Mouse (Mus musculus) liver, embryonic 14.5 days (tissue): Measurements from ENCODE around the gene Atp2c2.

Source experiments
- CTCF ChIP-seq: IDR thresholded peaks from 2 replicates; pipeline ENCODE4 v1.5.1; 2016; ENCODE audit warnings: antibody characterized with exemption, low read depth, control low read depth
- EP300 ChIP-seq: IDR thresholded peaks from 2 replicates; pipeline ENCODE4 v1.6.1; 2016; ENCODE audit warnings: antibody characterized with exemption, low read depth

- TF ChIP-seq CTCF, result no peak
- no peak for TF ChIP-seq EP300
These were observed 66.1 kb downstream of the Atp2c2 start for GRCm38 (mm10) chr8:119765761-119766444.
